Mouse (Mus musculus) intestine, embryonic 15.5 days (tissue): ENCODE results near the gene Dmrt1. TPM values are rescaled to one million over a fixed set of nuclear protein-coding genes. Genes with fewer than 3 reads are reported as not detected.

Experiments
- ATAC-seq: fragments of 200-750 bp; cut with Nextera tagmentation; 2 replicates; pipeline ENCODE4 v1.8.0; 2017; ENCODE audit warnings: moderate TSS enrichment, moderate library complexity
- H3K27ac ChIP-seq: fragments of 300-500 bp; sonication (generic); 2 replicates; pipeline ENCODE4 v1.5.1; 2015; ENCODE audit warnings: mild to moderate bottlenecking, inconsistent platforms
- H3K27me3 ChIP-seq: fragments of 300-500 bp; sonication (generic); replicated peaks from 2 replicates; pipeline ENCODE4 v1.6.1; 2015; ENCODE audit warnings: inconsistent platforms
- H3K36me3 ChIP-seq: fragments of 300-500 bp; sonication (generic); 2 replicates; pipeline ENCODE4 v1.6.1; 2015; ENCODE audit warnings: inconsistent platforms
- H3K4me1 ChIP-seq: fragments of 300-500 bp; sonication (generic); replicated peaks from 2 replicates; pipeline ENCODE4 v1.6.1; 2015; ENCODE audit warnings: inconsistent platforms
- H3K4me2 ChIP-seq: fragments of 300-500 bp; sonication (generic); replicated peaks from 2 replicates; pipeline ENCODE4 v1.6.1; 2015; ENCODE audit warnings: mild to moderate bottlenecking, inconsistent platforms
- H3K4me3 ChIP-seq: fragments of 300-500 bp; sonication (generic); replicated peaks from 2 replicates; pipeline ENCODE4 v1.5.1; 2015; ENCODE audit warnings: inconsistent platforms
- H3K9ac ChIP-seq: fragments of 300-500 bp; sonication (generic); 2 replicates; pipeline ENCODE4 v1.6.1; 2015; ENCODE audit warnings: inconsistent platforms
- H3K9me3 ChIP-seq: fragments of 300-500 bp; sonication (generic); 2 replicates; pipeline ENCODE4 v1.6.1; 2016; ENCODE audit warnings: inconsistent platforms
- WGBS: fragments of 180-500 bp; shearing (Covaris S2); methylation state at CpG from one replicate; pipeline ENCODE4 v1.1.7; 2015; 5-methylcytosine and 5-hydroxymethylcytosine counted together
- polyA plus RNA-seq: library from polyadenylated mRNA; unstranded; fragments of >200 nt; fragmentation: Nextera tagmentation; extraction: Ambion mirVana; gene quantifications from 2 replicates; pipeline ENCODE4 v1.2.1, GENCODE M21; 2015

Gene Dmrt1
- polyA plus RNA-seq, 1 experiment from 2014 or later, result not detected

DNA sequence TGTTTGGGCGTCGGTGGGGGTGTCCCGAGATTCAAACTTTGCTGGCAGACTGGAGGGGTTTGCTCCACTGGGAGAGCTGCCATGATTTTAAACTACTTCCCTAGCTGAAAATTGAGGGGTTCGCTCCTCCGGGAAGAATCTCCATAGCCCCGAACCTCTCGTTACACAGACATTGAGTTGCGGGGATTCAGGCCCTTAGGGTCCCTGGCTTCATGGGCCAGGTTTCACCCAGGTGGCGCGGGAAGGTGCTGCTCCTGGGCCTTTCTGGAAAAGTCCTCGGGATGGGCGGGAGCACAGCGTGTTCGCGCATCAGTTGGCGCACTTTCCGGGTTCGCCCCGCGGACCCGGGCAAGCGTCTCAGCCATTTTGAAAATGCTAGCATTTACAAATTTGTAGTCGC is 1.2 kb downstream of the Dmrt1 start:
- H3K4me3 ChIP-seq, result peak overlapping the region; percentile 29
- peaks cover 16% of the 10 kb centered on the region for H3K4me1 ChIP-seq
- no peak overlapping the region for H3K9ac ChIP-seq
- no peaks in the 10 kb centered on the region for H3K36me3 ChIP-seq
- no peak for ATAC-seq
- H3K9me3 ChIP-seq, result no peaks in the 10 kb centered on the region
- H3K4me2 ChIP-seq, result peak overlapping the region; percentile 60
- no peak overlapping the region for H3K27ac ChIP-seq
- peaks cover 71% of the 10 kb centered on the region for H3K27me3 ChIP-seq
- 3% methylated on average over 23 of the region's 23 CpGs for WGBS

DNA sequence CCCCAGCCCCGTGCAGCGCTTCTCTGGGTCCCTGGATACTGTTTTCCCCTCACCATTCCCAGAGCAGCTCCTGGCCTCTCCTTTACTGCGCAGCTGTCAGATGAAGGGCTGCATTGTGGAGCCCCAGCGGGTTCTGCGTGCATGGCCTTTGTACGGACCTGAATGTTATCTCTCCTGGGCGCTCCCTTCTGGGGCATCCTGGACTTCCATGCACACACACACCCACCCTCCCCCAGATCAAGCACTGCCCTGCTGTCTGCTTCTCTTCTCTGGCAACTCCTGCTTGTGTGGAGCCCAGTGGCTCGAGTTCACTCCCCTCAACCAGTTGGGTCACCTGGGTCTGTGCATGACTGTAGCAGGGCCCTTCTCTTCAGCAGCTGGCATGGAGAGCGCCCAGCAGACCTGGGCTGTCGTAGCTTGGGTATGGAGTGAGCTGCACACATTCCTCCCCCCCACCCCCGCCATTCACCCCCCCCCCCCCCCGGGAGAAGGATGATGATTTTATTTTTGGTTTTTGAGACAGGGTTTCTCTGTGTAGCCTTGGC is 9.6 kb downstream of the Dmrt1 start:
- H3K9ac ChIP-seq, result no peak overlapping the region
- H3K36me3 ChIP-seq, result no peaks in the 10 kb centered on the region
- WGBS, result 36% methylated on average over 12 of the region's 12 CpGs
- H3K4me3 ChIP-seq, result no peak overlapping the region
- no peak overlapping the region for H3K4me2 ChIP-seq
- H3K27ac ChIP-seq, result no peak overlapping the region
- ATAC-seq, result peak; percentile 90
- 0 out of 2 replicates have a peak, but pooled peaks cover 3% of the 10 kb centered on the region for H3K4me1 ChIP-seq
- no peaks in the 10 kb centered on the region for H3K9me3 ChIP-seq
- peaks cover 8% of the 10 kb centered on the region for H3K27me3 ChIP-seq

GRCm38 (mm10) chr19:25524156-25524555 is 18.7 kb downstream of the Dmrt1 start:
- no peaks in the 10 kb centered on the region for H3K36me3 ChIP-seq
- H3K9me3 ChIP-seq, result no peaks in the 10 kb centered on the region
- H3K4me2 ChIP-seq, result no peak overlapping the region
- ATAC-seq, result no peak
- no peaks in the 10 kb centered on the region for H3K27me3 ChIP-seq
- H3K4me1 ChIP-seq, result no peaks in the 10 kb centered on the region
- H3K27ac ChIP-seq, result no peak overlapping the region
- no peak overlapping the region for H3K4me3 ChIP-seq
- no peak overlapping the region for H3K9ac ChIP-seq
- 77% methylated on average over 6 of the region's 6 CpGs for WGBS

GRCm38 (mm10) chr19:25525726-25526125 is 20.3 kb downstream of the Dmrt1 start:
- WGBS, result 96% methylated on average over 20 of the region's 20 CpGs
- H3K4me2 ChIP-seq, result no peak overlapping the region
- ATAC-seq, result no peak
- no peaks in the 10 kb centered on the region for H3K9me3 ChIP-seq
- no peak overlapping the region for H3K27ac ChIP-seq
- H3K4me1 ChIP-seq, result no peaks in the 10 kb centered on the region
- H3K9ac ChIP-seq, result no peak overlapping the region
- H3K4me3 ChIP-seq, result no peak overlapping the region
- H3K27me3 ChIP-seq, result no peaks in the 10 kb centered on the region
- H3K36me3 ChIP-seq, result no peaks in the 10 kb centered on the region

DNA sequence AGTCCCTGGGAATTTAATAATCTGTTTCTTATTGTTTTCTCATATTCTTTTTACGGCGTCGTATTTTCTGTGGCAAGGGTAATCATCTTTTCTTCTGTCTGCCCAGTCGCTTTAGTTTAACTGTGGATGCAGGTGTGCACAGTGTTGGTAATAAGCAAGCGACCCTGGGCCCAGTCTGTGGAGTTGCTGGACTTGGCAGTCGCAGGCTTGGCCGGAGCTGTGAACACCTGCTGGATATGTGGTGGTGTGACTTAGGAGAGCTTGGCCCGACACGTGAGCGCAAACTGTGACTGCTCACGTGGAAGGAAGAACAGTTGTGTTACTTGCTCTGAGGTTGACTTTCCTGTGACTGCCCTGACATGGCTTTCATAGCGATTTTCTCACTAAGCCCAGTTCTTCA is 24.3 kb downstream of the Dmrt1 start:
- no peak for ATAC-seq
- Histone ChIP-seq H3K9ac (no peak overlapping the region), H3K4me2 (no peak overlapping the region), H3K27ac (no peak overlapping the region), H3K27me3 (no peaks in the 10 kb centered on the region), H3K9me3 (no peaks in the 10 kb centered on the region), H3K4me3 (no peak overlapping the region), H3K36me3 (no peaks in the 10 kb centered on the region), H3K4me1 (no peaks in the 10 kb centered on the region)
- 76% methylated on average over 12 of the region's 12 CpGs for WGBS

DNA sequence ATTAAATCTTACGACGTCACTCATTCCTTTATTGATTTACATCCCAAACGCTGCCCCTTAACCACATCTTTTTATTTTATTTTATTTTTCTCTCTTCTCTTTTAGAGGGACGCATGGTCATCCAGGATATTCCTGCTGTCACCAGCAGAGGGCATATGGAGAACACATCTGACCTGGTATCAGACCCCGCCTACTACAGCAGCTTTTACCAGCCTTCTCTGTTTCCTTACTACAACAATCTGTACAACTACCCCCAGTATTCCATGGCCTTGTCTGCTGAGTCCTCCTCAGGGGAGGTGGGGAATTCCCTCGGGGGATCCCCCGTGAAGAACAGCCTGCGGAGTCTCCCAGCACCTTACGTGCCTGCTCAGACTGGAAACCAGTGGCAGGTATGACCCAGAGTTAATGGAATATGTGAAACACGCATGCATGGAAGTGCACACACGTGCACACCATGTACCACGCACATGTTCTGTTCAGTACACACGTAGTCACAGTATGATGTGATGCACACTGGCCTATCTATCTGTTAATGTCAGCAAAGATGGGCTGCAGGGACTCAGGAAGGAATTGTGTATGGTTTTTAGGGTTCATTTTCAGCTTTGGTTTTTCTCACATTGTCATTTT is 40.4 kb downstream of the Dmrt1 start:
- WGBS, result 36% methylated on average over 13 of the region's 13 CpGs
- Histone ChIP-seq H3K4me1 (0 out of 2 replicates have a peak, but pooled peaks cover 2% of the 10 kb centered on the region), H3K9ac (no peak overlapping the region), H3K27me3 (no peaks in the 10 kb centered on the region), H3K4me3 (no peak overlapping the region), H3K9me3 (no peaks in the 10 kb centered on the region), H3K36me3 (no peaks in the 10 kb centered on the region), H3K4me2 (no peak overlapping the region), H3K27ac (no peak overlapping the region)
- peak; percentile 65; the same call in 1 of the 2 replicates for ATAC-seq

- ATAC-seq, result no peak
- Histone ChIP-seq H3K27ac (no peak overlapping the region), H3K4me2 (no peak overlapping the region), H3K4me1 (0 out of 2 replicates have a peak, but pooled peaks cover 2% of the 10 kb centered on the region), H3K4me3 (no peak overlapping the region), H3K36me3 (no peaks in the 10 kb centered on the region), H3K9me3 (no peaks in the 10 kb centered on the region), H3K27me3 (no peaks in the 10 kb centered on the region), H3K9ac (no peak overlapping the region)
- WGBS, result 82% methylated on average over 9 of the region's 9 CpGs
Measured at GRCm38 (mm10) chr19:25547086-25547643, 41.7 kb downstream of the Dmrt1 start.

DNA sequence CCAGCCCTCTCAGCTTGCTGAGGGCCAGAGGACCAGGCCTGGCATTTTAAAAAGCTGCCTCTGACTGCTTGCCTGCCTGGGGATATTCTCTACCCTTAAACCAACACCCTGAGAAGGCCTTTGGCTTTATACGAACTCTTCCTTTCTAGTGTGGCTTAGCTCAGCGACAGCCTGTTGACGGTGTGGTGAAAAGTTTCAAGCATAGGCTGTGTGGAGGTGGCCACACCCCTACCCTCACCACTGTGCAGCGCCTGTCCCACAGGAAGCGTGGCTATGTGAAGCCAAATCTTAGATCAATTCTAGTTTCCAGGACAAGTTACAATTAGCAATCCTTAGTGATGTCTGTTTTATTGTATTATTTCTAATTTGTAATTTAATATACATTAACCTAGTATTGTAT is 44.9 kb downstream of the Dmrt1 start:
- H3K4me1 ChIP-seq, result 0 out of 2 replicates have a peak, but pooled peaks cover 2% of the 10 kb centered on the region
- no peaks in the 10 kb centered on the region for H3K36me3 ChIP-seq
- no peak for ATAC-seq
- H3K27me3 ChIP-seq, result no peaks in the 10 kb centered on the region
- H3K9ac ChIP-seq, result no peak overlapping the region
- H3K9me3 ChIP-seq, result no peaks in the 10 kb centered on the region
- H3K4me2 ChIP-seq, result no peak overlapping the region
- no peak overlapping the region for H3K27ac ChIP-seq
- WGBS, result 68% methylated on average over 5 of the region's 5 CpGs
- no peak overlapping the region for H3K4me3 ChIP-seq

GRCm38 (mm10) chr19:25551053-25551452 is 45.6 kb downstream of the Dmrt1 start:
- Histone ChIP-seq H3K4me1 (no peaks in the 10 kb centered on the region), H3K36me3 (no peaks in the 10 kb centered on the region), H3K4me2 (no peak overlapping the region), H3K27me3 (no peaks in the 10 kb centered on the region), H3K9ac (no peak overlapping the region), H3K27ac (no peak overlapping the region), H3K4me3 (no peak overlapping the region), H3K9me3 (no peaks in the 10 kb centered on the region)
- ATAC-seq, result no peak
- WGBS, result 78% methylated on average over 5 of the region's 5 CpGs

DNA sequence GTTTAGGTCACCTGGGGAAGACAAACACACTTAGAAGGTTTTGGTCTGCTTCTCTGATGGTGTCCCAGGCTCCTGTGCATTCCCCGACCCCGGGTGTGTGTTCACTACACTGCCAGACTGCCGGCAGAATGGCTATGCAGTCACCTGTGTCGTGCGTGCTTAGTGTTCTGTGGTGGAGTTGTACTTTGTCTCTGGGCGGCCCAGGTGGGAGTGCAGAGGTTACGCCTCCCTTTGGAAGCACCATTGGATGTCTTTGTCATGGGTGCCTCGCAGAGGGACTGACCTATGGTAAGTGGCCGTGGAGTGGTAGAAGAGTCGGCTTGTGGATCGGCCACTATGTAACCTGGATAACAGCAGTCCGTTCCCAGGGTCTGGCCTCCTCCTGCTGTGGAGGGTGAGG is 59.0 kb downstream of the Dmrt1 start:
- ATAC-seq, result peak; percentile 56
- 68% methylated on average over 12 of the region's 12 CpGs for WGBS
- no peak overlapping the region for H3K9ac ChIP-seq
- H3K4me1 ChIP-seq, result no peaks in the 10 kb centered on the region
- no peak overlapping the region for H3K4me3 ChIP-seq
- no peaks in the 10 kb centered on the region for H3K9me3 ChIP-seq
- H3K27ac ChIP-seq, result no peak overlapping the region
- H3K27me3 ChIP-seq, result peaks cover 12% of the 10 kb centered on the region; the same call in 1 of the 2 replicates
- H3K36me3 ChIP-seq, result no peaks in the 10 kb centered on the region
- H3K4me2 ChIP-seq, result no peak overlapping the region

DNA sequence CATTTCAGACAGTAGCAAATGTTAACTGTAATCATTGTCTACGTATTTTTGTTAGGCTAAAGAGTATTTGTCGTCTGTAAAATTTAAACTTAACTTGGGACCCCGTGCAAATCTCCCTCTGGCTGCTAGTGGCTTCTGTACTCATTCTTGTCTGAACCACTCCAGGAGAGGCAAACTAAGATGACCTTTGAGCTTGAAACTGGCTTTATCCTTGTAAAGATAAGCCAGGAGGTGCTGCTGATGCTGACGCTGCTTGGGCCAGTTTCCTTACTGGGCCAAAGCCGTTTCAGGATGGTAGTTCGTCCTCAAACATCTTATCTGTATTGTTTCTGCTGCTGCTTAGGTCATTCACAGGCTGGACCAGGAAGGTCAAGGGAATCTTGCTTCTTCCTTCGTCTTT is 64.4 kb downstream of the Dmrt1 start:
- H3K9me3 ChIP-seq, result no peaks in the 10 kb centered on the region
- 57% methylated on average over 7 of the region's 7 CpGs for WGBS
- H3K4me2 ChIP-seq, result no peak overlapping the region
- H3K27ac ChIP-seq, result no peak overlapping the region
- H3K27me3 ChIP-seq, result peaks cover 15% of the 10 kb centered on the region; the same call in 1 of the 2 replicates
- H3K4me3 ChIP-seq, result no peak overlapping the region
- 0 out of 2 replicates have a peak, but pooled peaks cover 4% of the 10 kb centered on the region for H3K4me1 ChIP-seq
- no peaks in the 10 kb centered on the region for H3K36me3 ChIP-seq
- H3K9ac ChIP-seq, result no peak overlapping the region
- peak; percentile 74 for ATAC-seq

GRCm38 (mm10) chr19:25574431-25574830 is 69.0 kb downstream of the Dmrt1 start:
- H3K4me1 ChIP-seq, result peaks cover 11% of the 10 kb centered on the region; the same call in 1 of the 2 replicates
- 0 out of 2 replicates have a peak, but pooled peaks cover 4% of the 10 kb centered on the region for H3K27me3 ChIP-seq
- H3K36me3 ChIP-seq, result no peaks in the 10 kb centered on the region
- ATAC-seq, result no peak
- H3K9ac ChIP-seq, result no peak overlapping the region
- H3K9me3 ChIP-seq, result no peaks in the 10 kb centered on the region
- H3K27ac ChIP-seq, result no peak overlapping the region
- H3K4me2 ChIP-seq, result no peak overlapping the region
- WGBS, result 41% methylated on average over 10 of the region's 10 CpGs
- no peak overlapping the region for H3K4me3 ChIP-seq
